Mouse (Mus musculus): ENCODE data around the gene Rfx8. TPM values are rescaled to one million over a fixed set of nuclear protein-coding genes. Genes with fewer than 3 reads are reported as not detected.

The Rfx8 gene
- not detected in 2 replicates for polyA plus RNA-seq (2012; rRNA removed)

DNA sequence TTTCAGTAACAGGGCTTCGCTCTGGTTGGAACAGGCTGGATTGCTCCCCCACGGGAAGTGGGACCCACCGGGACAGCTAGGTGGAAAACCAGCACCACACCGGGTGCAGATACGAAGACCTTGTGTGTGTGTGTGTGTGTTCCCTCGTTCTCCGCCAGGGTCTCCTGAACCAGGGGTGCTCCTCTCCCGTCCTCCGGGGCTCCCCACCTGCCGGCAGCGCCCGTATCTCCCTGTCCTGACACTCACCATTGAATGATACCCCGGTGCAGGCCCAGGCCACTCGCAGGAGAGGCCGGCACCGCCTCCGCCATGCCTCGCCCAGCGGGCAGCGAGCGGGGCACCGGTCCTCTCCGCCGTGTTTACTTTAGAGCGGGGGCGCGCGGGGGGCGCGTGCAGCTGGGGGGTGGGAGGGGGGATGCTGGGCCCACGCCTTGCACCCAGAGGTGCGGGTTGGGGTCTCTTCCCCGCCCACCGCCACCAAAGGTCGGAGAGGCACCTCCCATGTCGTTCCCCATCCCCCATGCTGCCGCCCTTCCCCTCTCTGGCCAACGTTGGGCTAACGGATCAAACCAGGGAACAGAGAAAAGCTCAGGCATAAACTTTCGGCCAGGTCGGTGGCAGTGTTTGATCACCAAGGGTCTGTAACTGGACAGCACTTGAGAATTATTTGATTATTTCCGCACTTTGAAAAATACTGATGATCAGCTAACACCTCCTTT lies at the start of gene Rfx8:
Gene Rfx8, minus strand, starts transcription at position 366 of the 719 bp plus-strand sequence.
- DNase-seq (ENCODE audit: low read depth, low spot score), result no peak
- 10% methylated on average over 42 of the region's 42 CpGs for WGBS

GRCm38 (mm10) chr1:39770436-39770835 lies 49.6 kb upstream of the Rfx8 start:
- DNase-seq (ENCODE audit: low read depth, low spot score), result no peak
- 68% methylated on average over 5 of the region's 5 CpGs for WGBS

- no peak for DNase-seq (ENCODE audit: low read depth, low spot score)
- 72% methylated on average over 3 of the region's 3 CpGs for WGBS
Measured at GRCm38 (mm10) chr1:39768017-39768416, 47.2 kb upstream of the Rfx8 start.

GRCm38 (mm10) chr1:39765854-39766493 lies 45.2 kb upstream of the Rfx8 start:
- 68% methylated on average over 7 of the region's 7 CpGs for WGBS
- no peak for DNase-seq (ENCODE audit: low read depth, low spot score)

DNA sequence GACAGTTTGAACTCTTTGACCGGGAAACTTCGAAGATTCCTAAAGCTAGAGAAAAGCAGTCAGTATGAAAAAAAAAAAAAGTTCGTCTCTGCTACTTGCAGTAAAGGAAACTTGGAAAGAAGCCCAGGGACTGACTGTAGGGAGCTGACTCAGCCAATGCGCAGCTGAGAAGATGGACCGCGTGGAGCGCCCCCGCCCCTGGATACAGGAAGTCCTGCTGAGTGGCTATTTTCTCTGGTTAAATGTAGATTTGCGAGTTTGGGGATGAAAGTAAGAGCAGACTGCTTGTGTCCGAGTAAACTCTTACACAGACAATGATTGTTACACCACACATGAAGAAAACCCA lies 41.2 kb upstream of the Rfx8 start:
- under 1% methylated on average over 10 of the region's 10 CpGs for WGBS
- peak; percentile 32 for DNase-seq (ENCODE audit: low read depth, low spot score)

DNA sequence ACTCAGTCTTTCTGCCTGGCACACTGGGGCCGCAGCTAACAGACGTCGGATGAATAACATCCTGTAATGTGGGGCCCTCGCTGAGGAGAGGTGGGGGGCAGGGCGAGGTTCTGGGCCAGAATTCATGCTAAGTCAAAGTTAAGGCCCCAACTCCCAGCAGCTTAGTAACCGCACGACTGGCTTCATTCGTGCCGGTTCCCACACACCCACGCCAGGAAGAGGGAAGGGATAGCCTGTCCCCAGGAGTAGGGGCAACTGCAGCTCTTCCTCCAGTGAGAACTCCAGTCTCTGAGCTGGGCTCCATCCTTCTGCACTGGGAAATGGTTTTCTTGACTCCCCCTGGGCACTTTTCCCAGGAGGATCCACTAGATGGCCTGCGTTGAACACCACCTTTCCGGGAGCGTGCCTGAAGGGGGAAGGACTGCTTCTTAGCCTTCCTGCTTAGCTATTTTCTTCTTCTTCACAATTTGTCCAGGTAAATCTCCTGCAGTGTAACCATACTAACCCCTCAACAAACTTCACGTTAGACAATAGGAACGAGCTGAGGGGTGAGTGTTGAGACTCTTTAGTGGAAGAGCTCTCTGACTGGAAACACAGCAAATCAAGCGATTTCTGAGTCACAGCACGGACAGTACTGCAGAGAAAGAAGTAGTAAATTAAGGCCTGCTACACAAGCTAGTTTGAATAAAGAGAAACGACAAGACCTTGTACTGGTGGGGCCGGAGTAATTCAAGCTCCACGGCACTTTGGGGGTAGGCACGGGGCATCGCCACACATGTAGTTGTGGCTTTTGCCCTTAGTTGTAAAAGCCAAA lies 40.6 kb upstream of the Rfx8 start:
- DNase-seq (ENCODE audit: low read depth, low spot score), result peak; percentile 25
- WGBS, result 2% methylated on average over 22 of the region's 22 CpGs

DNA sequence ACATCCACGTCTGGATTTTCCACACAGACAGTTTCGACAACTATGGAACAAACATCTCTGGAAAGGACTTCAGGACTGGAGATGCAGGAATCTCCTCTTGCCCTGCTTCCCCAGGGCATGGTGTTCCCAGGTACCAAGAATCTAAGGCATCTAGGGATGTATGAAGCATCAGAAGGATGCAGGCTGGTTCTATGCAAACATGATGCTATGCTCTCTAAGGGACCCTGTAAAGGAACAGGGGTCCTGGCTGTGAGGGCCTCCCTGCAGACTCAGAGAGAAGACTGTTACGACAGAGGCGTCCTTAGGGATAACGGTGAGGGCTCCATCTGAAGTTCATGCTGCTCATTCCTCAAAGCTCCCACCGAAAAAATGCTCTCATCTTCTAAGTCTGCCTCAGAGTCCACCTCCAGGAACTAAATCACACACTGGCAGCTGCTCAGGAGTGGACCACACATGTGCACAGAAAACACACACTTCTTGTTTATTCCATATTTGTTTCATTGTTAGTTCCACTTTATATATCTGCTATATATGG lies 39.5 kb upstream of the Rfx8 start:
- 76% methylated on average over 6 of the region's 6 CpGs for WGBS
- no peak for DNase-seq (ENCODE audit: low read depth, low spot score)

DNA sequence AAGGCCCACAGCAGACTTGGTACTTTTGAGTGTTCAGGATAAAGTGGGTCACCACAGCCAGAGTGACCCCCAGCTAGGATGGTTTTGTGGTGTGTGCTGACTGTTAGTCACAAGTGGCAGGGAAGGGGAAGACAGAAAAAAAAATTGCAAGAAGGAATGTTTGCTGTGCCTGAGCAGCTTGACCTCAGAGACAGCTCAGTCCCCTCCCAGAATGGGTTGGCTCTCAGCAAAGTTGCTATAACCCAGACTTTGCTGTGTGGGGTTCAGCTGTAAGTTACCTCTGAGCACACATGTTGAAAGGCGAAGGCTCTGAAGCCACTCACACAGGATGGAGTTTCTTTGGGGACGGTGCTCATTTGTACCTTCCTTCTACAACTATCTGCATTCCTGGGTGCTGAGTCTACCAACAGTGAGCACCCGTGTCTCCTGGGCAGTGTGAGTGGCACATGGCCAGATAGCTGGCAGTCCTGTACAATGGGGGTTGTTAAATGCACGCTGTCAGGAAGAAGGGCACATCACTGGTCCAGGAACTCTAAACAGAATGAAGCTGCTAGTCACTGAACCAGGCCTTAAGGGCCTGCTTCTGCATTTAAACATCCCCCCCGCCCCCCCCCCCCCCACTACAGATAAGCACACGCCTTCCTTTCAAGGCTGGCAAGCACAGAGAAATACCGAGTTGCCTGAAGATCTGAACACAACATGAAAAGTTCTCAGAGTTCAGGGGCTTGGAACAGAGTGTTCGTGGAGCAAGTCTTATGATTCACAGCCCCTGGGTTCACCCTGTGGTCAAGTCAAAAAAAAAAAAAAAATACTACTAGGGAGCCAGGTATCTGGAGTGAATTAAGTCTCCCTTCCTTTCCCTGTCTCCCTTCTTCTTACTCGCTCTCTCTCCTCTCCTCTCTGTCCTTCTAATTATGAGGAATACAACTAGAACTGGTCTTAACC lies 38.7 kb upstream of the Rfx8 start:
- no peak for DNase-seq (ENCODE audit: low read depth, low spot score)
- 38% methylated on average over 9 of the region's 9 CpGs for WGBS

- no peak for DNase-seq (ENCODE audit: low read depth, low spot score)
- 73% methylated on average over 9 of the region's 9 CpGs for WGBS
Measured at GRCm38 (mm10) chr1:39758244-39758643, 37.4 kb upstream of the Rfx8 start.

DNA sequence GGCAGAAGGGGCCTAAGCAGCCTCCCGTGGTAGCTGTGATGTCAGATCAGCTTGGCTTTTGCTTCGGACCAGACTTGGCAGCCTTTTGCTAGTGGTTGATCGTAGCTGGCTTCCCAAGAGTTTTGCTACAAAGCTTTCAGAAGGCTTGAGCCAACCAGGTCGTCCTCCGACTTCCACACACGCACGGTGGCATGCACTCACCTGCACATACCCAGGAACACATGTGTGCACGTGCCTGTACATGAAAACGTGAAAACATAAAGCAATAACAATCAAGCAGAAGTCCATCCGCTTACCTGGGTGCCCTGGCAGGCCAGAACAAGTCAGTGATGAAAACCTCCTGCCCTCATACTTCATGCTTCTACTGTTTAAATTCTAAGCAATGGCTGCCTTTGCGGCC lies 36.2 kb upstream of the Rfx8 start:
- 83% methylated on average over 11 of the region's 11 CpGs for WGBS
- DNase-seq (ENCODE audit: low read depth, low spot score), result no peak

DNA sequence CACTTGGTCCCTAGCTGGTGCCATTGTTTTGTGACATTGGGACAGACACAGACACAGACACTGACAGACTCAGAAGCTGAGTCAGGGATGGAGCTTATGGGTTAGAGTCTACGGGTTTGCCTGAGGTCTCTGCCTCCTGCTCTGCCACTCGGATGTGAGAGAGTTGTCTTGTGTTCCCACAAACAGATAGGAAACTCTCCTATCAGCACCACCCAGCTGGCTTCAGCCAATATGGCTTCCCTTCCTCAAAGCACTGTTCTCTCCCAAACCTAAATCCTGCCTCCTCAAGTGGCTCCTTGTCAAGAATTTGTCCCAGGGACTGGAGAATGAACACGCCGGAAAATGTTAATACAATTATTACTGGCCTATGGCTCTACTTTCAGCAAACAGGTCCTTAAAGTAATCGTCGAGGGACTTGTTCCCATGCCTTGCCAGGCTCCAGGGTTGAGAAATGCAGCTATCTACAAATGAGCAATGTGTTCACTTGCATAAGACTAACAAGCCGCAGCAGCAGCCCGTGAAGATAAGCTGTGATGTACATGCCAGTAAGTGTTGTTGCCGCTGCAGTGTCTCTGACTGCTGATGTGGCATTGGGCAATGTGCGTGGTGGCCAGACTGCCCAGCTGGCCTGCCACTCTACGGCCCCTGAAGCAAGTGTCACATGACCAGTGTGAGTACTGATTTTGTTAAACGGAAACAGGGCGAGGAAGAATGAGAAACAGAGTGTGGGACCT lies 33.6 kb upstream of the Rfx8 start:
- WGBS, result 72% methylated on average over 13 of the region's 13 CpGs
- DNase-seq (ENCODE audit: low read depth, low spot score), result no peak

DNA sequence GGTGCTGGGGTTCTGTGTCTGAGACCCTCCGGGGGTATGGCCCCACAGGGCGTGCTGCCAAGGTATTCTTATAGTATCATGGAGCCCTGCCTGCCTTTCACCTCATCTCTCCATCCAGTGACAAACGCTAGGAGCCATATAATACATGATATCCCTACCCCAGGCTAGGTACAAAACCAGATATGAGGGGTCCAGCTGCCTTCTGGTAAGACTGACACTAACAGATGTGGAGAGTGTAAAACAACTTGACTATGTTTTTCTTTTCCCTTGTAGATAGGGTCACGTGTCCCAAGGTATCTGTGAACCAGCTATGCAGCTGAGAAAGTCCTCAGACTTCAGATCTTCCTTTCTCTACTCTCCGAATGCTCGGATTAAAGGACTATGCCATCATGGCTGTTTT lies 30.7 kb upstream of the Rfx8 start:
- 84% methylated on average over 6 of the region's 6 CpGs for WGBS
- DNase-seq (ENCODE audit: low read depth, low spot score), result no peak

DNA sequence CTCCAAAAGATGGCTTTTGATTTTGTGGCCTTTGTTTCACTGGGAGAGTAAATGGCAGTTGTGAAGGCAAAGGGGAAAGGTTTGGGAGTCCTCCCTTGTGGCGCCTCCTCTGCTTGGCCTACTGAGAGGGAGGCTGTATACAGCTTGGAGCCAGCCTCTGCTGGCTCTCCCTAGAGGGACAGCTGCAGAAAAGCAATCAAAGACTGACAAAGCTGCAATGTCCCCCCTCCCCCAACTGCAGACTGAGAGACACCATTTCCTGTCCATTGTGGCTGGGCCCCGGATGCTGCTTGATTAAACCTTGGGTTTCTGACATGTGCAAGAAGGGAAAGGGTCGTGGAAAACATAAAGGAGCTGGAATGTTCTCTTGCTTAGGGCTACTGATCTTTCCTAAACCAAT lies 28.9 kb upstream of the Rfx8 start:
- DNase-seq (ENCODE audit: low read depth, low spot score), result no peak
- WGBS, result 34% methylated on average over 3 of the region's 3 CpGs

GRCm38 (mm10) chr1:39749214-39749613 lies 28.4 kb upstream of the Rfx8 start:
- 9% methylated on average over 1 of the region's 1 CpGs for WGBS
- DNase-seq (ENCODE audit: low read depth, low spot score), result no peak

DNA sequence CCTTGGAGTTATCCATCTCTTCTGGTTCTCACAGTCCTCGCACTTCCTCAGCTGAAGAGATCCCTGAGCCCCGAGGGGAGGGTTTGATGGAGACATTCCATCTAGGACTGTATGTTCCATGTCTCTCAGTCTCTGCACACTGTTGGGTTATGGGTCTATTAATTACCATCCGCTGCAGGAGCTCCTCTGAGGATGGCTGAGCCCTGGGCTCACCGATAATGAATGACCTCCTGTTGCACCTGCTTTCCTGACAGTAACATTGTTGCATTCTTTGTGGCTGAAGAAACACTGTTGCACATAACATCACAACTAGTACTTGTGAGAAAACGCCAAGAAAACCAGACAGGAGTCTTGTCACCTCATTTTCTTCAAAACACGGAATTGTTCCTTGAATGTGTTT lies 27.9 kb upstream of the Rfx8 start:
- WGBS, result 54% methylated on average over 6 of the region's 6 CpGs
- DNase-seq (ENCODE audit: low read depth, low spot score), result no peak

DNA sequence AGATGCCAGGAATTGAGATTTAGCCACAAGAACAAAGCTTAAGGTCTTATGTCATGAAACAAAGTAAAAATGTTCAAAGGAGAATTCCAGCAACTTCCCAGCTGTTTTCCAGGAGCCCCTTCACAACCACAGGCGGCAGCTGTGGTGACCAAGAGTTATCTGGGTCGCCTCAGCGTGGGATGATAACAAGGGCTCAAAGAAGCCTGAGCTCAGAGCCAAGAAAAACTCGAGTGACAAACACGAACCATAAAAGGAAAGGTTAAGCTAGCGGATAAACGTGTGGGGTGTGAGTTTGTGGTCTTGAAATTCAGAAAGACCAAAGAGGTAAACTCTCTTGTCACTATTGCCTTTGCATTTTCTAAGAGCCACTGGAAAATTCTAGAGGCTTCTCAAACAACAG lies 25.7 kb upstream of the Rfx8 start:
- no peak for DNase-seq (ENCODE audit: low read depth, low spot score)
- WGBS, result 30% methylated on average over 7 of the region's 7 CpGs

GRCm38 (mm10) chr1:39740948-39741347 lies 20.2 kb upstream of the Rfx8 start:
- 70% methylated on average over 7 of the region's 7 CpGs for WGBS
- DNase-seq (ENCODE audit: low read depth, low spot score), result no peak

- DNase-seq (ENCODE audit: low read depth, low spot score), result no peak
- 73% methylated on average over 4 of the region's 4 CpGs for WGBS
Measured at GRCm38 (mm10) chr1:39740002-39740401, 19.2 kb upstream of the Rfx8 start.

Measured in large intestine, adult 2 months (tissue).